Mouse (Mus musculus) bone marrow, adult 2 months (tissue): ENCODE data around the gene Srgap2. TPM values are rescaled to one million over a fixed set of nuclear protein-coding genes. Genes with fewer than 3 reads are reported as not detected.
A peak's percentile ranks its signal among the peaks of the same experiment; 100 is the strongest.

Experiments used
- H3K27ac ChIP-seq: fragments of 200-500 bp; 2 replicates; pipeline ENCODE4 v1.5.1; 2012; ENCODE audit warnings: low read depth, mild to moderate bottlenecking, control low read depth, inconsistent platforms, low read length; ENCODE audit not compliant: control insufficient read depth, poor library complexity, insufficient read depth
- H3K4me1 ChIP-seq: fragments of 200-500 bp; 2 replicates; pipeline ENCODE4 v1.6.1; 2011; ENCODE audit warnings: low read length; ENCODE audit not compliant: control insufficient read depth, insufficient read depth
- H3K4me3 ChIP-seq: fragments of 200-500 bp; replicated peaks from 2 replicates; pipeline ENCODE3; 2011; ENCODE audit warnings: mild to moderate bottlenecking, low read depth, low read length, control low read depth; ENCODE audit not compliant: control insufficient read depth
- CTCF ChIP-seq: fragments of 200-500 bp; IDR thresholded peaks from 2 replicates; pipeline ENCODE4 v1.5.1; 2011; ENCODE audit warnings: low read length, control low read depth; ENCODE audit not compliant: control insufficient read depth, insufficient read depth
- POLR2A ChIP-seq: fragments of 200-500 bp; IDR thresholded peaks from 2 replicates; pipeline ENCODE4 v1.6.1; 2011; ENCODE audit warnings: low read depth, mild to moderate bottlenecking, control low read depth, low read length, borderline replicate concordance; ENCODE audit not compliant: control insufficient read depth
- WGBS: fragments of 180-500 bp; shearing (Covaris S2); methylation state at CpG from one replicate; pipeline ENCODE4 v1.1.7; 2018; 5-methylcytosine and 5-hydroxymethylcytosine counted together
- polyA plus RNA-seq: library from polyadenylated mRNA; stranded (reverse); fragments of >200 nt; gene quantifications from 2 replicates; pipeline ENCODE4 v1.2.4, GENCODE M21; 2011; ENCODE audit warnings: low replicate concordance; ENCODE audit not compliant: missing spikeins, insufficient read depth, insufficient read length

The Srgap2 gene
- polyA plus RNA-seq, 1 experiment: 27.2 TPM

DNA sequence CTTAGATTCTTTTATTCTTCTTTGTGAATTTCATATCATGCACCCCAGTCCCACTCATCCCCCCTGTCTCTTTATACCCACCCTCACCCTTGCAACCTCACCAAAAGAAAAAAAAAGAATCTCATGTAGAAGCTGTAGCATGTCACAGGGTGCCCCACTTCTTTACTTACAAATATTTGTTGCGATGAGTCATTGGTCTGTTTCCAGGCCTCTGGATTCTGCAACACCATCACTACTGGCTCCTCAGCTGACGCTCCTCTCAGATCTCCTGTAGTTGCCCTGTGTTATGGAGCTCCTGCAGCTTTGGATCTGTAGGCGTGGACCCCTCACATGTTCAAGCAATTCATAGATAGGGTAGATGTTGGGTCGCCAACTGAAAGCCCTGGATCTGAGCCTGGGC lies 12.6 kb upstream of the Srgap2 start:
- H3K4me3 ChIP-seq: no peak overlapping the region
- TF ChIP-seq POLR2A (no peak), CTCF (no peak)
- 80% methylated on average over 4 of the region's 4 CpGs for WGBS

GRCm38 (mm10) chr1:131528561-131529166 lies 1.5 kb upstream of the Srgap2 start:
- 6% methylated on average over 9 of the region's 9 CpGs for WGBS
- TF ChIP-seq CTCF: no peak
- TF ChIP-seq POLR2A: no peak
- no peak overlapping the region for H3K27ac ChIP-seq

More for the DNA sequence above, 12.6 kb upstream of the Srgap2 start:
- no peak overlapping the region for H3K27ac ChIP-seq
- no peaks in the 10 kb centered on the region for H3K4me1 ChIP-seq

DNA sequence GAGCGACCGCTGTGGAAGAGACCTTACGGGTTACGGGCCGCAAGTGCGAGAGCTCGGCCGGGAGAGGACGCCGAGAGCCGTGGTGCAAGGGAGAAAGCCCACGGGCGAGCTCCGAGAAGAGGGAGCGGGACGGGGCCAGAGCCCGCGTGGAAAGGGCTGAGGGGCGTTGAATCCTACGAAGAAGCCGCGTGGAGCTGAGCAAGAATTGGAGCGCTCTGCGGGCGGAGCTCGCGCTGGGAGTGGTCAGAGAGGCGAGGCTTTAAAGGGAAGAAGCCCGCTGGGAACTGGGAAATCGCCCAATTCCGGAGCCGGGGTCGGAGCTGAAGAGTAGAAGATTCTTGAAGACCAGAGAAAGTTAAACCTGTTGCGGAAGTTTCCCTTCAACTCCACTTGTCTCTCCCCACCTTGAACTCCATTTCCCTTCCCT lies 942 bp upstream of the Srgap2 start:
- no peak for TF ChIP-seq CTCF
- WGBS: under 1% methylated on average over 34 of the region's 34 CpGs
- Histone ChIP-seq H3K4me3 (peak overlapping the region; percentile 73), H3K4me1 (0 out of 2 replicates have a peak, but pooled peaks cover 2% of the 10 kb centered on the region), H3K27ac (peak overlapping the region; percentile 66)

More at GRCm38 (mm10) chr1:131528561-131529166, 1.5 kb upstream of the Srgap2 start:
- Histone ChIP-seq H3K4me1 (0 out of 2 replicates have a peak, but pooled peaks cover 2% of the 10 kb centered on the region), H3K4me3 (peak overlapping the region; percentile 73)

DNA sequence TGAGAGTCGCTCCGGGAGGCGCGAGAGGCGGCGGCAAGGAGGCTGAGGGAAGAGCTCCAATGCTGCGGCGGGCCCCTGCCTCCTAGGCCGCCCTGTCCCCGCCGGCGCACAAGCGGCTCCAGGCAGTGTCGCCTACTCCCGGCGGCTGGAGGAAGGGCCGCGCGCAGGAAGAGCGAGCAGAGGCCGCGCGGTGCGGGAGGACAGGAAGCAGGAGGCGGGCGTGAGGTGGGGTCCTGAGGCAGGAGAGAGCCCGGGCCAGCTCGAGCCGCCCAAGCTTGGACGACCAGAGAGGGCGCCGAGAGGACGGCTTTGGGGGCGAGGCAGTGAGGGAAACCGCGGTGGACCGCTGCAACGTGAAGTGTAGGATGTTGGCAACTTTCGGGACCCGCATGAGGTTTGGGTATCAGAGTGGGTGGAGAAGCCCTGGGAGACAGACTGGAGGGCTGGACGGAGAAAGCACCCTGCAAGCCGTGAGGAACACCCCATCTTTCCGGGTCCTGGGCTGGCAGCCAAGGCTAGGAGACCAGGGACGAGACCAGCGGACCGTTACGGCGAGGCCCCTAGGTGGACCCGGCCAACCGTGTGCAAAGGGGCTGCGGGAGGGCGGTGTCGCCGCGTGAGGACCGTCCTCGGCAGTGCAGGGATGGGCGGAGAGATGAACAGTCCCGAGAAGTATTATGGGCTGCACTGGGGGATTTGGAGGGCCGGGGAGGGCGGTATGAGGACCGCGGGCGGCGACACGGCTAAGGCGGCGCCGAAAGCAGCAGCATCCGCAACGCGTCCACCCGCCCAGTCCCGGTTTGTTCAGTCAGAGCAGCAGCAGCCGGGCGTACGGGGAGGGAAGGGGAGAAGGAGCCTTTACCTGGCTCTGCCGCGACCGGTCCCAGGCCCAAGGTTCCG lies 531 bp downstream of the Srgap2 start:
- Histone ChIP-seq H3K27ac (peak overlapping the region; percentile 90), H3K4me3 (peak overlapping the region; percentile 85), H3K4me1 (0 out of 2 replicates have a peak, but pooled peaks cover 2% of the 10 kb centered on the region)
- 1% methylated on average over 81 of the region's 81 CpGs for WGBS
- TF ChIP-seq POLR2A (peak; percentile 32; the same call in 1 of the 2 replicates), CTCF (no peak)

- peak overlapping the region; percentile 90 for H3K27ac ChIP-seq
- TF ChIP-seq CTCF (no peak), POLR2A (no peak)
- peak overlapping the region; percentile 85 for H3K4me3 ChIP-seq
- 0 out of 2 replicates have a peak, but pooled peaks cover 2% of the 10 kb centered on the region for H3K4me1 ChIP-seq
- under 1% methylated on average over 40 of the region's 41 CpGs for WGBS
These were observed 1.4 kb downstream of the Srgap2 start for GRCm38 (mm10) chr1:131525586-131526271.

GRCm38 (mm10) chr1:131525101-131525585 lies 2.0 kb downstream of the Srgap2 start:
- Histone ChIP-seq H3K4me1 (0 out of 2 replicates have a peak, but pooled peaks cover 2% of the 10 kb centered on the region), H3K27ac (no peak overlapping the region), H3K4me3 (peak overlapping the region; percentile 85)
- TF ChIP-seq CTCF (no peak), POLR2A (no peak)
- WGBS: 2% methylated on average over 26 of the region's 26 CpGs

DNA sequence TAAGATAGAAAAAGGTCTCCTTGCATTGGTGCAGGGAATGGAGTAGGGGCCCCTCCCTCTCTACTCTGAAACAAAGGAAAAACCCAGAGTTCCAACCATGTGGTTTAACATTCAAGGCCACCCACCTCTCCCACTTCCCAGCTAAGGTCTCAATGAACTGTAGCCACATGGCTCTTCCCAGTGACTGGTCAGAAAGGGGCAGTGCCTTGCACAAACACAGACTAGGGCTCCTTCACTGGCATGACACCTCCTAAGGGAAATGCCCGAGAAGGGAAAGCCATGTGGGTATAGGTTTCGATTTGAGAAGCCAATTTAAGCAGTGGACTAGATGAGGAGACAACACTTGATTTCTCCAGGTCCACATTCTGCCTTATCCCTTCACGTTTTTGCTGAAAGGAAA lies 3.4 kb downstream of the Srgap2 start:
- Histone ChIP-seq H3K4me3 (no peak overlapping the region), H3K4me1 (0 out of 2 replicates have a peak, but pooled peaks cover 1% of the 10 kb centered on the region), H3K27ac (no peak overlapping the region)
- no peak for TF ChIP-seq POLR2A
- no peak for TF ChIP-seq CTCF
- WGBS: 73% methylated on average over 3 of the region's 3 CpGs
